Mouse (Mus musculus): ENCODE results near the gene Ube2n. TPM values are rescaled to one million over a fixed set of nuclear protein-coding genes. Genes with fewer than 3 reads are reported as not detected.
A peak's percentile ranks its signal among the peaks of the same experiment; 100 is the strongest.

Ube2n gene
- 319 and 330 TPM in 2 replicates for polyA plus RNA-seq (2014; fragmentation: Nextera tagmentation; extraction: Ambion mirVana)

DNA sequence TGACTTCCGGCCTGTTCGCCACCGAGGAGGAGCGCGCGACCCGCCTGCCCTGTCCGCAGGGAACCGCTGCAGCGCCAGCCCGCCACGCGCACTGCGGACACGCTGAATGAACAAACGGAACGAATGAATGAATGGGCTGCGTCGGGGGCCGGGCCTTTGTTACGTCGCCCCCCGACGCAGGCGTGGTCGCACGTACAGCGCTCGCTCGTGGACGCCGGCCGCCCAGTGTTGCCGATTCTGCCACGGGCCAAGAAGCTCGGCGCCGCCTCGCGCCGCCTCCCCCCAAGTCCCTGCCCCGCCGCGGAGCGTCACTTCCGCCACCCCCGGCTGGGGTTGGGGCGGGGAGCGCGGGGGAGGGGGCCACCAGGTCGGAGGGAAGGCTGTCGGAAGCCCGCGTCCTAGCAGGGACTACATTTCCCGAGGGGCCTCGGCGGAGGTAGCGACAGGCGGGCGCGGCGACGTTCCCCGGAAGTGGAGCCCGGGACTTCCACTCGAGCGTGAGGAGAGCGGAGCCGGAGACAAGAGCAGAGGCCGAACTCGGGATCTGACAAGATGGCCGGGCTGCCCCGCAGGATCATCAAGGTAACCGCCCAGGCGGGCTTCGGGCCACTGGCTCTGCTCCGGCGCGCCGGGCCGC is at the start of gene Ube2n:
Gene Ube2n, plus strand, starts transcription at position 490 of the 637 bp plus-strand sequence.
- Histone ChIP-seq H3K27ac (ENCODE audit: low read depth) (peak within 1 kb of the TSS; percentile 98), H3K9me3 (ENCODE audit: control insufficient read depth, low read length) (no peaks in the 10 kb centered on the region), H3K27me3 (replicated peaks; ENCODE audit: control insufficient read depth, insufficient read depth, low read length) (no peaks in the 10 kb centered on the region), H3K4me3 (ENCODE audit: low read depth, low read length) (peak within 1 kb of the TSS; percentile 91), H3K9ac (ENCODE audit: low read length) (peak within 1 kb of the TSS; percentile 95), H3K4me1 (replicated peaks; ENCODE audit: control insufficient read depth, insufficient read depth, low read length) (peaks cover 14% of the 10 kb centered on the region), H3K36me3 (ENCODE audit: control insufficient read depth, insufficient read depth, low read length) (0 out of 2 replicates have a peak, but pooled peaks cover 4% of the 10 kb centered on the region), H3K4me2 (ENCODE audit: low read length) (peak within 1 kb of the TSS; percentile 75)
- DNase-seq (ENCODE audit: low spot score) (peak; percentile 99), ATAC-seq (replicated peaks; ENCODE audit: low FRiP score, low TSS enrichment, low read depth) (peak; percentile 96)
- WGBS, result under 1% methylated on average over 74 of the region's 81 CpGs

DNA sequence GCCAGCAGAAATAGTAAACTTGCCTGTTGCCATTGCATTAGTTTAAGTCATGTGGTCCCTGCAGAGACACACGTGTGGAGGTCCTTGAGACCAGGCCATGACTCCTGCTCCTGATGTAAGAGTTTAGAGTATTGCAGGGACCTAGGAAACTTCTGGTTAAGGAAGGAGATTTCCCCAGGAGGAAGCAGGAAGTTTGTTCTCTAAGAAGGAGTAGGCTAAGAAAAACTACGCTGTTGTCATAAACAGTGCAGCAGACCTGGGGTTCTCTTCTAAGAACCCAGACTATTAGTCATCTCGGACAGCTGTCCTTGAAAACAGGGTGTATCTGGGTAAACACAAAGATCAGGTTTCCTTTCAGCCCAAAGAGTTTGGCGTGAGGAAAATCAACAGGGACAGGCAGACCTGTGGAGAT is 49.5 kb upstream of the Ube2n start:
- Histone ChIP-seq H3K36me3 (ENCODE audit: control insufficient read depth, insufficient read depth, low read length) (no peaks in the 10 kb centered on the region), H3K4me3 (ENCODE audit: low read depth, low read length) (no peak overlapping the region), H3K4me1 (replicated peaks; ENCODE audit: control insufficient read depth, insufficient read depth, low read length) (peaks cover 6% of the 10 kb centered on the region; the same call in 1 of the 2 replicates), H3K27me3 (replicated peaks; ENCODE audit: control insufficient read depth, insufficient read depth, low read length) (no peaks in the 10 kb centered on the region), H3K9me3 (ENCODE audit: control insufficient read depth, low read length) (no peaks in the 10 kb centered on the region), H3K4me2 (ENCODE audit: low read length) (no peak overlapping the region), H3K27ac (ENCODE audit: low read depth) (no peak overlapping the region), H3K9ac (ENCODE audit: low read length) (no peak overlapping the region)
- DNase-seq (ENCODE audit: low spot score), result no peak
- WGBS, result 14% methylated on average over 4 of the region's 4 CpGs
- ATAC-seq (replicated peaks; ENCODE audit: low FRiP score, low TSS enrichment, low read depth), result no peak

DNA sequence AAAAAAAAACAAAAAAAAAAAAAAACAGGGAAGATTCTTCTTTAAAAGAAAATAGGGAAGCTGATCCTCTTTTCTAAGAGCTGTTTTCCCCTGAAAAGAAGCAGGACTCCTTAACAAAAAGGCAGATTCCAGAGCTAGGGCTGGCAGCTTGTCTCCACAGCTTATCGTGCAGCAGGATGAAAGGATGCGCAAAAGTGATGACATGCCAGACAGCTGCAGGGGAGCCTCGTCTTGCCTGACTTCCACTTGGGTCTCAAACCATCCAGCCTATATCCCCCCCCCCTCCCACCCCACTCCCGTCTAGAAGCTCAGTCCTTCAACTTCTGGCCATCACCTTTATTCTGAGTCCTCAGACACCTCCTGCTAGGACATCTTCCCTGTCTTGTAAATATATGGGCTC is 46.1 kb upstream of the Ube2n start:
- peaks cover 6% of the 10 kb centered on the region; the same call in 1 of the 2 replicates for H3K4me1 ChIP-seq (replicated peaks; ENCODE audit: control insufficient read depth, insufficient read depth, low read length)
- H3K4me2 ChIP-seq (ENCODE audit: low read length), result no peak overlapping the region
- 55% methylated on average over 4 of the region's 4 CpGs for WGBS
- no peaks in the 10 kb centered on the region for H3K9me3 ChIP-seq (ENCODE audit: control insufficient read depth, low read length)
- DNase-seq (ENCODE audit: low spot score) (no peak), ATAC-seq (replicated peaks; ENCODE audit: low FRiP score, low TSS enrichment, low read depth) (no peak)
- no peaks in the 10 kb centered on the region for H3K27me3 ChIP-seq (replicated peaks; ENCODE audit: control insufficient read depth, insufficient read depth, low read length)
- H3K27ac ChIP-seq (ENCODE audit: low read depth), result no peak overlapping the region
- no peak overlapping the region for H3K4me3 ChIP-seq (ENCODE audit: low read depth, low read length)
- H3K36me3 ChIP-seq (ENCODE audit: control insufficient read depth, insufficient read depth, low read length), result no peaks in the 10 kb centered on the region
- no peak overlapping the region for H3K9ac ChIP-seq (ENCODE audit: low read length)

DNA sequence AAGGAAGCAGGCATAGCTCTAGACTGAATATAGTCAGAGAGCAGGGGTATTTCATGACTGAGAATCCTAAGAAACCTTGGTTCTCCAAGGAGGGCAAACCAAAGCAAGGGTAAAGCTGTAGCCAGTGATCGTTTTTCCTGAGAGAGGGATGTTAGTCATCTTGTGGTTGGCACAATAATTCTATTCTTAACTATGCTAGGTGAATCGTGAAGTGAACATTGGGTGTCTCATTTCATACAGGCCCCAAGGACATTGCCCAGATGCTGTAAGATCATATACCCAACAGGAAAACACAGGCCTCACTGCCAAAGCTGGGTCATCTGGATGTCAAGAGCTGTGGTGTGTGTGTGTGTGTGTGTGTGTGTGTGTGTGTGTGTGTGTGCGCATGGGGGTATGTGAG is 43.8 kb upstream of the Ube2n start:
- Histone ChIP-seq H3K27me3 (replicated peaks; ENCODE audit: control insufficient read depth, insufficient read depth, low read length) (no peaks in the 10 kb centered on the region), H3K36me3 (ENCODE audit: control insufficient read depth, insufficient read depth, low read length) (no peaks in the 10 kb centered on the region), H3K27ac (ENCODE audit: low read depth) (no peak overlapping the region), H3K4me1 (replicated peaks; ENCODE audit: control insufficient read depth, insufficient read depth, low read length) (no peaks in the 10 kb centered on the region), H3K9ac (ENCODE audit: low read length) (no peak overlapping the region), H3K4me3 (ENCODE audit: low read depth, low read length) (no peak overlapping the region), H3K9me3 (ENCODE audit: control insufficient read depth, low read length) (no peaks in the 10 kb centered on the region), H3K4me2 (ENCODE audit: low read length) (no peak overlapping the region)
- DNase-seq (ENCODE audit: low spot score) (no peak), ATAC-seq (replicated peaks; ENCODE audit: low FRiP score, low TSS enrichment, low read depth) (no peak)
- WGBS, result 84% methylated on average over 3 of the region's 3 CpGs

DNA sequence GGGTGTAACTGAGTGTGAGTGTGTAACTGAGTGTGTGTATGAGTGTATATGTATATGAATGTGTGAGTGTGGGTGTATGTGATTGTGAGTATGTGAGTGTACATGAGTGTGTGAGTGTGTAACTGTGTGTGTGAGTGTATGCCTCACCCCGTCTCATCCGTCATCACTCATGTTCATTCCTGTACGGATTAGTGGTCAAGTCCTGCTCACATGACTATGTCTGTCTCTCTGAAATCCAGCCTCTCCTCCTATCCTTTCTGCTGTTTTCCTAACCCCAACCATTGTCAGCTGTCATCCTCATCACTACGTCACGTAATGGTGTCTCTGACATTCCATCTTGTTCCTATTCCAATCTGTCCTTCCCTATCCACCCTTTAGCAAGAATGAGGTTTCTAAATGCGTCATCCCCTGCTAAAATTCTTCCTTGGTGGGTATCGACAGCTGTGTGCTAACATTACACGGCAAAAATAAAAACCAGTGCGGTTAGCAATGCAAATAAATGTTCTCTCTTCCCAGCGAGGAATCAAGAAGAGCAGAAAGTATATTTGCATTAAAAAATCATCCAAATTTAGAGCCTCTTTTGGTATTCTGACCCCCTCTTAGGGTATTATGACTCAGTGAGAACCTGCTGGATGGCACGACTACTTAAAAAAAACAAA is 42.9 kb upstream of the Ube2n start:
- 89% methylated on average over 11 of the region's 11 CpGs for WGBS
- no peak overlapping the region for H3K27ac ChIP-seq (ENCODE audit: low read depth)
- no peaks in the 10 kb centered on the region for H3K4me1 ChIP-seq (replicated peaks; ENCODE audit: control insufficient read depth, insufficient read depth, low read length)
- ATAC-seq (replicated peaks; ENCODE audit: low FRiP score, low TSS enrichment, low read depth) (no peak), DNase-seq (ENCODE audit: low spot score) (no peak)
- no peak overlapping the region for H3K4me2 ChIP-seq (ENCODE audit: low read length)
- H3K9me3 ChIP-seq (ENCODE audit: control insufficient read depth, low read length), result no peaks in the 10 kb centered on the region
- H3K36me3 ChIP-seq (ENCODE audit: control insufficient read depth, insufficient read depth, low read length), result no peaks in the 10 kb centered on the region
- H3K9ac ChIP-seq (ENCODE audit: low read length), result no peak overlapping the region
- H3K4me3 ChIP-seq (ENCODE audit: low read depth, low read length), result no peak overlapping the region
- H3K27me3 ChIP-seq (replicated peaks; ENCODE audit: control insufficient read depth, insufficient read depth, low read length), result no peaks in the 10 kb centered on the region

DNA sequence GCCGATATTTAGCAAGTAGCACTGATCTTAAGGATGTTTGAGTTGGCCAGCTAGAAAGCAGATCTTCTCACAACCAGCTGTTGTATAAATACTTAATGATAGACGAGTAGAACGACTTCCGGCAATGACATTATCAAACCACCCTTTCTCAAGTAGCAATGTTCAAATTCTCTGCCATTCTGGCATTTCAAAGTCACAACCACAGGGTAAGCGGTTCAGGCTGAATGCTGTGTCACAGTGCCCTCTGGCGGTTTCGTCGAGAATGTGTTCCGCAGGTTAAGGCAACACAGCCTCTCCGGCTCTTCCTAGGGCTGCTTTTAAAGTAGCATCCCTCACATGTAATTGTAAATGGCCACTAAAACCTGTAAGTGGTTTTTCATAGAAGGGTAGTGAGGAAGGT is 39.0 kb upstream of the Ube2n start:
- no peaks in the 10 kb centered on the region for H3K27me3 ChIP-seq (replicated peaks; ENCODE audit: control insufficient read depth, insufficient read depth, low read length)
- WGBS, result 10% methylated on average over 10 of the region's 10 CpGs
- DNase-seq (ENCODE audit: low spot score) (peak; percentile 93), ATAC-seq (replicated peaks; ENCODE audit: low FRiP score, low TSS enrichment, low read depth) (no peak)
- H3K9me3 ChIP-seq (ENCODE audit: control insufficient read depth, low read length), result no peaks in the 10 kb centered on the region
- no peak overlapping the region for H3K4me2 ChIP-seq (ENCODE audit: low read length)
- H3K4me3 ChIP-seq (ENCODE audit: low read depth, low read length), result no peak overlapping the region
- H3K4me1 ChIP-seq (replicated peaks; ENCODE audit: control insufficient read depth, insufficient read depth, low read length), result no peaks in the 10 kb centered on the region
- no peak overlapping the region for H3K27ac ChIP-seq (ENCODE audit: low read depth)
- H3K9ac ChIP-seq (ENCODE audit: low read length), result no peak overlapping the region
- H3K36me3 ChIP-seq (ENCODE audit: control insufficient read depth, insufficient read depth, low read length), result peaks cover 10% of the 10 kb centered on the region; the same call in 1 of the 2 replicates

DNA sequence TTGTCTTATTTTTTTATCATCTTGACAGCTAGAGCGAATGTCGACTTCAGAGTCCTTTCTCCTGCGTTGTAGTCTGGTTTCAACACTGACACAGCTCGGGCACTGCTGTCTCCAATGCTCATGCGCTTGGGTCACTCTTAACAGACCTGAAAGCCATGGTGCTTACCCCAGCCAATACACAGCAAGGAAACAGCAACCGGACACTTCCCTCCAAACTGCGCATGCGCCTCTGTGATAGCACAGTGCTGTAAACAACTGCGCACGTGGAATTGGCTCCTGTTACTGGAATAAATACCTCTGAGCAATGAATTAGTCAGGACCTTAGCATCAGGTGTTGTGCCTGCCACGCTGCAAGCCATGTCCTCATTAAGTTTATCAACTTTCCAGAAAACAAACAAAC is 37.4 kb upstream of the Ube2n start:
- no peak overlapping the region for H3K9ac ChIP-seq (ENCODE audit: low read length)
- no peaks in the 10 kb centered on the region for H3K9me3 ChIP-seq (ENCODE audit: control insufficient read depth, low read length)
- DNase-seq (ENCODE audit: low spot score), result no peak
- H3K4me3 ChIP-seq (ENCODE audit: low read depth, low read length), result no peak overlapping the region
- no peak overlapping the region for H3K4me2 ChIP-seq (ENCODE audit: low read length)
- peaks cover 16% of the 10 kb centered on the region for H3K36me3 ChIP-seq (ENCODE audit: control insufficient read depth, insufficient read depth, low read length)
- H3K4me1 ChIP-seq (replicated peaks; ENCODE audit: control insufficient read depth, insufficient read depth, low read length), result no peaks in the 10 kb centered on the region
- no peak overlapping the region for H3K27ac ChIP-seq (ENCODE audit: low read depth)
- 81% methylated on average over 11 of the region's 11 CpGs for WGBS
- ATAC-seq (replicated peaks; ENCODE audit: low FRiP score, low TSS enrichment, low read depth), result no peak
- H3K27me3 ChIP-seq (replicated peaks; ENCODE audit: control insufficient read depth, insufficient read depth, low read length), result no peaks in the 10 kb centered on the region

DNA sequence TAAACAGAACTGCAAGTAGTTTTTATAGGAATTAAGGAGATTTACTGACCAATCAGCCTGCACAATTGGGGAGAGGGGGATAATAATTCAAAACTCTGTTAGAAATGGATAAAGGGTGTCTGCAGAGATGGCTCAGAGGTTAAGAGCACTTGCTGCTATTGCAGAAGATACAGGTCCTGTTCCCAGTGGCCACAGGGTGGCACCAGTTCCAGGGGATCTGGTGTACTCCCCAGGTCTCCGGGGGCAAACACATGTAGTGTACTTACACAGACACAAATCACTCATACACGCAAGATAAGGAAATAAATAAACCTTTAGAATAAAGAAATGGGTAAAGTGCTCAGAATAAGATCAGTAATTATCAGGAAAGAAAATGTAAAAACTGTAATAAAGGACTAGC is 25.3 kb upstream of the Ube2n start:
- Histone ChIP-seq H3K4me3 (ENCODE audit: low read depth, low read length) (no peak overlapping the region), H3K27me3 (replicated peaks; ENCODE audit: control insufficient read depth, insufficient read depth, low read length) (no peaks in the 10 kb centered on the region), H3K4me2 (ENCODE audit: low read length) (no peak overlapping the region), H3K27ac (ENCODE audit: low read depth) (no peak overlapping the region), H3K9ac (ENCODE audit: low read length) (no peak overlapping the region), H3K9me3 (ENCODE audit: control insufficient read depth, low read length) (no peaks in the 10 kb centered on the region), H3K4me1 (replicated peaks; ENCODE audit: control insufficient read depth, insufficient read depth, low read length) (no peaks in the 10 kb centered on the region), H3K36me3 (ENCODE audit: control insufficient read depth, insufficient read depth, low read length) (peaks cover 93% of the 10 kb centered on the region)
- no peak for ATAC-seq (replicated peaks; ENCODE audit: low FRiP score, low TSS enrichment, low read depth)
- DNase-seq (ENCODE audit: low spot score), result no peak
- 75% methylated on average over 2 of the region's 2 CpGs for WGBS

DNA sequence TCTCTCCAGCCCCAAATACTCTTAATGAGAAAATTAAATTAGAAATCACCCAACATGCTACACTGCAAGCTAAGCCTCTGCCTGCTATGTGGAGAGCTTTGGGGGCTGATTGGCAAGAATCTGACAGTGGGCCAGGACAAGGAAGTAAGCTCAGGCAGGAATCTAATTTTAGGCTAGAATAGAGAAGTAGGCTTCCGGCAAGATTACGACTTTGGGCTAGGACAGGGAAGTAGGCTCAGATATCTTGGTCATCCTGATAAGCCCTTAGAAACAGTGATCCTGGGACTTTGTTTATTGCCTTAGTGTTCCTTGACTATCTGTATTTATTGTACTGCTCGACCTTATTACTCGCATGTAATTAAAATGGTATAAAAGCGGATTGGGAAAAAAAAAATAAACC is 20.7 kb upstream of the Ube2n start:
- WGBS, result 93% methylated on average over 5 of the region's 5 CpGs
- Histone ChIP-seq H3K4me1 (replicated peaks; ENCODE audit: control insufficient read depth, insufficient read depth, low read length) (no peaks in the 10 kb centered on the region), H3K4me3 (ENCODE audit: low read depth, low read length) (no peak overlapping the region), H3K27me3 (replicated peaks; ENCODE audit: control insufficient read depth, insufficient read depth, low read length) (no peaks in the 10 kb centered on the region), H3K9me3 (ENCODE audit: control insufficient read depth, low read length) (no peaks in the 10 kb centered on the region), H3K27ac (ENCODE audit: low read depth) (no peak overlapping the region), H3K36me3 (ENCODE audit: control insufficient read depth, insufficient read depth, low read length) (peaks cover 81% of the 10 kb centered on the region), H3K4me2 (ENCODE audit: low read length) (no peak overlapping the region), H3K9ac (ENCODE audit: low read length) (no peak overlapping the region)
- no peak for DNase-seq (ENCODE audit: low spot score)
- no peak for ATAC-seq (replicated peaks; ENCODE audit: low FRiP score, low TSS enrichment, low read depth)

Data from intestine, embryonic 14.5 days (tissue).